Mouse (Mus musculus) G1E-ER4 (cell line): ENCODE results near the gene Kif26b. TPM values are rescaled to one million over a fixed set of nuclear protein-coding genes. Genes with fewer than 3 reads are reported as not detected.

Source experiments
- GATA1 ChIP-seq: IDR thresholded peaks from one replicate; pipeline ENCODE4 v1.8.0; 2012; ENCODE audit warnings: low read length, inconsistent platforms
- polyA plus RNA-seq: library from polyadenylated mRNA; stranded (reverse); fragments of >175 nt; gene quantifications from 2 replicates; pipeline ENCODE4 v1.2.3, GENCODE M21; 2012

Kif26b gene
- polyA plus RNA-seq: 0.01 TPM in 1 of 2 replicates, not detected in the other

DNA sequence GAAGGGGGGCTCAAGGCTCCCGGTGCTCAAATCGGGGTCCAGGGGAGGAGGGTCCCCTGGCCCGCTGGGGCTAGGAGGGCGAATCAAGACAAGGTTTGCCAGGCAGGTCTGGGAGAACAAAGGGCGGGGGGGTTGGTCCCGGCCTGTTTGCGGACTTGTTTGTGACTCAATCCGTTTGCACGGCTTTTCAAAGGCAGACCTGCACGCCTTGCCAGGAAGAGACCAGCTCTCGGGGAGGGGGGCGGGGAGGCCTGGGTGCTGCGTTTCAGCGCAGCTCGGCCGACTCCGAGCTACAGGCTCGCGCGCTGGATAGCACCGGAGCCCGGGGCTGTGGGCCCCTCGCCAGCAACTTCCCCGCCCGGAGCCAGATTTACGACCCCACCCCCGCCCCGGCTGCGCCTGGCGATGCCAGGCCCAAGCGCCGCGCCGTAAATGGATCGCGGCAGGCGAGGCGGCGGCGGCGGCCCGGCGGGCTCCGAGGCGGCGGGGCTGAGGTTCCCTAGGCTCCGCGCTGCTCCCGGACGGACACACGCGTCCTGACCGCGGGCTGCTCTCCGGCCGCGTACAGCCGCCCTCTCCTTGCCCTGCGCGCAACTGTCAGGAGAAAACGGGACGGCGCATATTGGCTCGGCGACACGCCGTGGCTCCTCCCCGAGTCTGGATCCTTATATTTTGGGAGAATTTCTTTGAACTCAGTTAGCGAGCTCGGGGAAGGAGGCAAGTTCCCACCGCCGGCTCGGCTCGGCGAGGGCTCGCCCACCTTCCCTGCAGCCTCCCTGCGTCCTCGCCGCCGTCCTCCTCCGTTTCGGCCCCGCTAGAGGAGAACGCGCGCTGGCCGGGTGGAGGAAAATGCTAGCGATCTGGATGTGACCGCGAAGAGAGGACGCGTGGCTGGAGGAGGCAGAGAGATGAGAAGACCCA, at the start of gene Kif26b:
TSS of gene Kif26b (plus strand) at position 695 of the 921 bp plus-strand sequence.
- no peak for TF ChIP-seq GATA1

DNA sequence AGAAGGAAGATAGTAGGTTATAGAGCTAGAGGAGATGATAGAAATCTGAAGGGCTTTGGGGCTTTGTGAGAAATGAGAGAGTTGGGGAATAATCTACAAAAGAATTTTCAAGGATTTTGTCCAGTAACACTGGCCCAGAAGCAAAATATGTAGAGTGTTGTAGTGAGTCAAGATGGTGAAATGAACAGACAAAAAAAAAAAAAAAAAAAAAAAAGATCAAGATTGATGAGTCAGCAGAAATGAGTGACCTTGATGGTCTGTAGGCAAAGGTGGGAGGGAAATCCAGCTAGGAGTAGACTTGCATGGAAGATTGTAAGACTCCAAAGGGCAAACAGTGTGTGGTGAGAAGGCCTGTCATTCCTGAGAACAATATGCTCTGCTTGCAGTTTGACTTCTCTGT, 45.1 kb upstream of the Kif26b start:
- TF ChIP-seq GATA1: no peak

- TF ChIP-seq GATA1: no peak
These were observed 43.6 kb upstream of the Kif26b start for GRCm38 (mm10) chr1:178485138-178485867.

GRCm38 (mm10) chr1:178485868-178486220, 43.1 kb upstream of the Kif26b start:
- TF ChIP-seq GATA1: no peak

GRCm38 (mm10) chr1:178486828-178487227, 42.1 kb upstream of the Kif26b start:
- no peak for TF ChIP-seq GATA1

DNA sequence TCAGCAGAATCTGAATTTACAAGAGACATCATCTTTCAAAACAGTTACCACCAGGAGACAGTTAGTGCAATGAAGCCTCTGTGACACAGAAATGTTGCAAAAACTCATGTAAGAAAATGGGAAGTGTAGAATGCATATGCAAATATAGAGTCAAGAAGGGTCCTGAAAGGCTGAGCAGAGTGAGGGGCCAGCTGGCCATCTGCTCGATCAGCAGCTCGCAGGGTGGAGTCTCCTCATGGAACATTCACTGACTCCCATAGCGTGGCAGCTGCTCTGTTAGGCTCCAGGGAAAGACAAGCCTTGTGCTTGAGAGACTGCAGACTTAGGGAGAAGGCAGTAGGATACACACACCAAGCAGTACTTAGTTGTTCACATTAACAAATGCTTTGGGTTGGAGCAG, 39.8 kb upstream of the Kif26b start:
- TF ChIP-seq GATA1: no peak

DNA sequence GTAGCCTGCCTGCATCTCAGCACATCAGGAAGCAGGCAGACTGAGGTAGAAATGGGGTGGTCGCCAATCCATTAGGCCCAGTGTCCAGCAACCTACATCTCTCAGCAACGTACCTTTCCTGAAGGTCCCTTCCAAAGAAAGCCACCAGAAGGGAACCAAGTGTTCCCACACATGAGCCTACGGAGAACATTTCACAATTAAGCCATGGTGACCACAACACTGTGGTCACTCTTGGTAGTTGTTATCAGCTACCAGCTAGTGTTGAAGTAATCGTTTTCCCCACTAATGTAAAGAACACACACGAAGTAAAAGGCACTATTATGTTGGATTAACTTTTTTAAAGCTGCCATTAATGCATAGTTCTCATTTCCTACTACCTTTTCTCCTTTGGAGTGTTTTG, 37.2 kb upstream of the Kif26b start:
- no peak for TF ChIP-seq GATA1

GRCm38 (mm10) chr1:178492493-178492892, 36.4 kb upstream of the Kif26b start:
- no peak for TF ChIP-seq GATA1

DNA sequence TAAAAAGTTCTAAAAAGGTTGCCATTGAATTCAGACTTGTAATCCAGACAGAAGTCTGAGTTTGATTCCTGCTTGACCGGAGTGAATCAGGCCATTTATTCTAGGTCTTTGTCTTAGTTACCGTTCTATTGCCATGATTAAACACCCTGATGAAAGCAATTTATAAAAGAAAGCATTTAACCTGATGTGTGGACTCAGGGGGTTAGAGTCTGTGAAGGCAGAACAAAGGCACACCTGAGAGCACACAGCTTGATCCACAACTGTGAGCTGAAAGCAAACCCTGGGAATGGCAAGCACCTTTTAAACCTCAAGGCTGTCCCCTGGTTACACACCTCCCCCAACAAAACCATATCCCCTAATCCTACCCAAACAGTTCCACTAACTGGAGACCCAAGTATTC, 32.7 kb upstream of the Kif26b start:
- no peak for TF ChIP-seq GATA1

- no peak for TF ChIP-seq GATA1
These were observed 32.1 kb upstream of the Kif26b start for GRCm38 (mm10) chr1:178496841-178497240.

DNA sequence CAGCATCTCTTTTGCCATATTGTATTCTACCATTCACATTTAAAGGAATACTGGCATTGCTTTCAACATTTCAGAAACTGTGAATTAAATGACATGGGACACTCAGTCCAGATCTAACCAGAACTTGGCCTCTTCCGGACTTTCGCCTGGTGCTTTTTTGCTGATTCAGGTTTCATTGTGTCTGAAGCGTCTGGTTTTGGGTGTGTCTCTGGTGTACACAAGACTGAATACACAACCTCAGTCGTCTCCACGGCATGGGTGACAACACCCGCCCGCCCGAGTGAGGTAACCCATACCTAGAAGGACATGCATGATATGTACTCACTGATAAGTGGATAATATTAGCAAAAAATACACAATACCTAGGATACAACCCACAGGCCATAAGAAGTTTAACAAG, 22.0 kb upstream of the Kif26b start:
- no peak for TF ChIP-seq GATA1

DNA sequence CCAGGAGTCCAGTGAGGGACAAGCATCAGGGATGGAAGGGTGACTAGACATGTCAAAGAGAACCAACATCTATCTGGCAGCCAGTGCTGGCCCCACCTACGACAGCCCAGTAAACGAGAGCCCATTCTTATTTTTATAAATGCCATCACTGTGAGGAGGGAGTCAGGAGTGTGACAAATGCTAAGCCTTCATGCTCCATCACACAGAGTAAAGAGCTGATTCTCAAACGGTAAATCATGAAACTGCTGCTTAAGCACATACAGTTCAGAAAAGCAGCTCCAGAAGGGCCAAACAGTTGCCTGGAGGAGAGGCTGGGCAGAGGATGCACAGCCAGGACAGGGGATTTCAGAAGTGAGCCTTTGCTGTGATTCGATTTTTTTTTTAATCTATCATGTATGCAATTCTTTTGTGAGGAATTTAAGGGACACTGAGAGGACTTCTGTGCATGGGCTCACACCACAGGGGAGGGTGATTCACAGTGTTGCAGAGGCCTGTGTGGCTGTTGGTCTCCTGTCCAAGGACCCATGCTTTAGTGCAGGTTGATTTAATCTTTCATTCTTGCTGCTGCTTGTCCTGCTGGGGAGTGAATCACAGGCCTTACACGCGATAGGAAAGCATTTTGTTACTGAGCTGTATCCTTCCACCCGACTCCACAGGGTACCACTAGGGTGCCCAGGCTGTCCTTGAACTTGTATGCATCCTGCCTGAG, 16.4 kb upstream of the Kif26b start:
- no peak for TF ChIP-seq GATA1

DNA sequence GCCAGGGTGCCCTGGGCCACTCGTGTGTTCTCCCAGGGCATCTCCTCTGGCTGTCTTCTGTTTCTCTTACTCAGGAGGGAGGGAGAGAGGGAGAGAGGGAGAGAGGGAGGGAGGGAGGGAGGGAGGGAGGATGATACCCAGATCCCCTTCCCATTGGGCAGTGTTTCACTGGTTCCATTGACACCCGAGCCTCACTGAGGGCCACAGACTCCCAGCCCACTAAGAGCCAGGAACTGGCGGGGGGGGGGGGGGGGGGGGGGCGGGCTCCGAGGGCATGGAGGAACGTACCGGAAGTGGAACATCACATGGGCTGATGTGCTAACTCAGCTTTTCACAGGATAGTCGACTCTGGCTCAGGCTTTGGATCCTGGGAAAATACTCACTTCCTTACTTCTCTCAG, 15.0 kb upstream of the Kif26b start:
- no peak for TF ChIP-seq GATA1

- TF ChIP-seq GATA1: no peak
These were observed 13.1 kb upstream of the Kif26b start for GRCm38 (mm10) chr1:178515839-178516238.

- TF ChIP-seq GATA1: no peak
These were observed 6.5 kb upstream of the Kif26b start for GRCm38 (mm10) chr1:178522389-178522788.

- TF ChIP-seq GATA1: no peak
These were observed 5.8 kb upstream of the Kif26b start for GRCm38 (mm10) chr1:178523152-178523551.
